Mouse (Mus musculus): ENCODE measurements around the gene Rbpjl.

GRCm38 (mm10) chr2:164441155-164441554, 38.2 kb downstream of the Rbpjl start:
- TF ChIP-seq POLR2A (IDR thresholded peaks at IDR 0.05; ENCODE audit: borderline replicate concordance, extremely low read depth, low read depth, low read length) (no peak), CTCF (IDR thresholded peaks at IDR 0.05; ENCODE audit: insufficient read depth, low read length) (no peak)

Measured in lung, adult 2 months (tissue).